Mouse (Mus musculus): Measurements from ENCODE around the gene Sertad4. TPM values are rescaled to one million over a fixed set of nuclear protein-coding genes. Genes with fewer than 3 reads are reported as not detected.

The Sertad4 gene
- polyA plus RNA-seq (2012; ENCODE audit: low replicate concordance): not detected in 2 replicates

DNA sequence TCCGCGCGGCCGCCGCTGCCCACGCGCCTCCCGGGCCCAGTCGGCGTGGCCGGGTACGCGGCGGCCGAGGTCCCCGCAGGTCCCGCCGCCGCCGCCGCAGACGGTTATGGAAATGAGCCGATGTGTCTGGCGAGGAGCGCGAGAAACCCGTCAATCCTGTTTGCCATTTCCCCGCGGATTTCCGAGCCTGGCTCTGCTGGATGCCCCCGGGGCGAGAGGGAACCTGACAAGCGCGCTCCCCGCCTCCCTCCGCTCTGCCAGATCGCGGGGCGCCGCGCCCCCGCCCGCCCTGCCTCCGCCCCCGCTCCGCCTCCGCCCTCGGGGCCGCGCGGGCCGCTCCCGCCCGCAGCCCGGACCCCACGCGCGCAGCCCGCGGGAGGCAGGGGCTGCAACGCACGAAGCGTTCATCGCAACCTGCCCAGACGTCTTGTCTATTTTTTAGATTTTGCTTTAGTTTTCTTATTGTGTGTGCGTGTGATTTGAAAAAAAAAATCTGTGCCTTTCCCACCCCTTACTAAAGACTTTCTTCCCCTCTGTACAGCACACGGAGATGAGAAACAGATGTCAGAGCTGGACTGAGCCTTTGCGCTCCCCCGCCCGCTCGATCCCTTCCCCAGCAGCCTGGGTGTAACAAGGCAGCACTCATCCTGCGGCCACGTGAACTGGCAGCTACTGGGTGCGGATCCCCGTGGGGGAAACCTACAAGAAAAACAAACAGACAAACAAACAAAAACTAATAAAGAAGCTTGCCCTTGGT, at the start of gene Sertad4:
Gene Sertad4 (minus strand): TSS at position 283 of the 757 bp plus-strand sequence.

Other genes starting within 250 kb of the Sertad4 start
- gene Hhat, start 84.5 kb downstream of the Sertad4 start, polyA plus RNA-seq (2012; ENCODE audit: low replicate concordance): 1.1 and 1.4 TPM in 2 replicates
- not detected in 2 replicates for gene Syt14, start 180.0 kb upstream of the Sertad4 start, polyA plus RNA-seq (2012; ENCODE audit: low replicate concordance)